Comparison of ENCODE assay signal across 20 mouse cellular contexts in the genomic region with DNA sequence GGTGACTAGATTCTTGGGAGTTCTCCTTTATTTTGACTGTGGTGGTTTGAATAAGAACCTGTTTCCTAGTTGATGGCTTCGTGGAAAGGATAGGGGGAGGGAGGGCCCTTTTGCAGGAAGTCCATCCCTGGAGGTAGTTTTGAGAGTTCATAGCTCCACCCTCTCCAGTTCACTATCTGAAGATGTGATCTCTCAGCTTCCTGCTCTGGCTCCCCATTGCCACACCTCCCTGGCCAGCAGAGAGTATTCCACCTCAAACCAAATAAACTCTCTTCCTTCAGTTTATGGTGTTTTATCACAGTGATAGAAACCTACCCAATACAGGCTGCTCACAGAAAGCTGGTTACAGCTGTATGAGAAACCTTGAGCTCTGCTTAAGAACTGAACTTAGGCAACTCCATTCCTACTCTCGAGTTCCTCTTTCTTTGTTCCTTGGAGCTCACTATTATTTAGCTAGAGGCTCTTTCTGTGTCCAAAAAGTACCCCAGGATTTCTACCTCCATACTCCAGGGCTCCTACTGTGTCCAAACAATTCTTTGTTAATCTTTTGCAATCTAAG.
"Had no signal": no experiment of that assay in that cellular context is flagged by ENCODE, and none has a peak within 500 bp of the region (broad histone marks: within the 10 kb centered on the region; RNA-seq: fewer than 3 reads in every experiment).

No protein-coding gene starts in this region.

- DNase-seq: kidney, adult 8-10 months; kidney, postnatal 10 days; kidney, postnatal 36 days; liver; lung, adult 18-20 months; lung, postnatal 10 days; lung, postnatal 4 days; right cerebral cortex, postnatal 14 days; right cerebral cortex, postnatal 4 days; thymus, adult 2 months; thymus, postnatal 14 days; thymus, postnatal 4 days had no signal

- H3K27me3 ChIP-seq: kidney, embryonic 15.5 days; limb, embryonic 13.5 days; liver, embryonic 12.5 days; liver, embryonic 15.5 days; lung, embryonic 15.5 days; midbrain, embryonic 12.5 days had no signal

- H3K27ac ChIP-seq: kidney, embryonic 15.5 days; limb, embryonic 10.5 days; limb, embryonic 13.5 days; liver, embryonic 12.5 days; liver, embryonic 15.5 days; lung, embryonic 15.5 days; midbrain, embryonic 12.5 days; stomach, postnatal 0 days had no signal

- H3K36me3 ChIP-seq: kidney, embryonic 15.5 days; limb, embryonic 10.5 days; limb, embryonic 13.5 days; liver, embryonic 12.5 days; liver, embryonic 15.5 days; lung, embryonic 15.5 days; midbrain, embryonic 12.5 days had no signal

- H3K4me2 ChIP-seq: kidney, embryonic 15.5 days; limb, embryonic 13.5 days; liver, embryonic 12.5 days; liver, embryonic 15.5 days; lung, embryonic 15.5 days; midbrain, embryonic 12.5 days had no signal

- H3K4me3 ChIP-seq: kidney, embryonic 15.5 days; limb, embryonic 10.5 days; limb, embryonic 13.5 days; liver, embryonic 12.5 days; liver, embryonic 15.5 days; lung, embryonic 15.5 days; midbrain, embryonic 12.5 days had no signal

- H3K9ac ChIP-seq: kidney, embryonic 15.5 days; limb, embryonic 13.5 days; liver, embryonic 12.5 days; liver, embryonic 15.5 days; lung, embryonic 15.5 days; midbrain, embryonic 12.5 days had no signal

- H3K9me3 ChIP-seq: kidney, embryonic 15.5 days; limb, embryonic 10.5 days; limb, embryonic 13.5 days; liver, embryonic 12.5 days; liver, embryonic 15.5 days; lung, embryonic 15.5 days; midbrain, embryonic 12.5 days had no signal

- ATAC-seq: liver, embryonic 12.5 days had no signal

- H3K4me1 ChIP-seq: lung, embryonic 15.5 days had no signal
